Mouse (Mus musculus): ENCODE measurements around the gene Prkag3.
A peak's percentile ranks its signal among the peaks of the same experiment; 100 is the strongest.

Gene Prkag3

GRCm38 (mm10) chr1:74754175-74754785, 5.3 kb upstream of the Prkag3 start:
- DNase-seq = no peak

- DNase-seq = no peak
These were observed 4.4 kb upstream of the Prkag3 start for GRCm38 (mm10) chr1:74753266-74753974.

GRCm38 (mm10) chr1:74752833-74753232, 3.8 kb upstream of the Prkag3 start:
- no peak for DNase-seq

- no peak for DNase-seq
These were observed 3.1 kb upstream of the Prkag3 start for GRCm38 (mm10) chr1:74752150-74752549.

GRCm38 (mm10) chr1:74750683-74751082, 1.7 kb upstream of the Prkag3 start:
- peak; percentile 14 for DNase-seq

GRCm38 (mm10) chr1:74749301-74749700, 280 bp upstream of the Prkag3 start:
- DNase-seq = no peak

- no peak for DNase-seq
These were observed 1.7 kb downstream of the Prkag3 start for GRCm38 (mm10) chr1:74747335-74747734.

GRCm38 (mm10) chr1:74740846-74741245, 8.2 kb downstream of the Prkag3 start:
- no peak for DNase-seq

- no peak for DNase-seq
These were observed 11.5 kb downstream of the Prkag3 start for GRCm38 (mm10) chr1:74737500-74737899.

GRCm38 (mm10) chr1:74736977-74737376, 12.0 kb downstream of the Prkag3 start:
- DNase-seq = no peak

- no peak for DNase-seq
These were observed 20.6 kb downstream of the Prkag3 start for GRCm38 (mm10) chr1:74728446-74728845.

GRCm38 (mm10) chr1:74726674-74727073, 22.3 kb downstream of the Prkag3 start:
- DNase-seq = no peak

- no peak for DNase-seq
These were observed 22.9 kb downstream of the Prkag3 start for GRCm38 (mm10) chr1:74726114-74726513.

GRCm38 (mm10) chr1:74723748-74724147, 25.3 kb downstream of the Prkag3 start:
- DNase-seq = no peak

GRCm38 (mm10) chr1:74721657-74722056, 27.4 kb downstream of the Prkag3 start:
- no peak for DNase-seq

- no peak for DNase-seq
These were observed 29.7 kb downstream of the Prkag3 start for GRCm38 (mm10) chr1:74719281-74719680.

GRCm38 (mm10) chr1:74718113-74718512, 30.9 kb downstream of the Prkag3 start:
- DNase-seq = no peak

GRCm38 (mm10) chr1:74715886-74716285, 33.1 kb downstream of the Prkag3 start:
- no peak for DNase-seq

GRCm38 (mm10) chr1:74715468-74715867, 33.6 kb downstream of the Prkag3 start:
- no peak for DNase-seq

GRCm38 (mm10) chr1:74714967-74715366, 34.1 kb downstream of the Prkag3 start:
- no peak for DNase-seq

- no peak for DNase-seq
These were observed 34.9 kb downstream of the Prkag3 start for GRCm38 (mm10) chr1:74713859-74714730.

GRCm38 (mm10) chr1:74713099-74713858, 35.7 kb downstream of the Prkag3 start, which contains the start of gene Cyp27a1:
Gene Cyp27a1, plus strand, starts transcription at chr1:74713574.
- DNase-seq = peak; percentile 29
